Mouse (Mus musculus): ENCODE measurements around the gene Gm20696. TPM values are rescaled to one million over a fixed set of nuclear protein-coding genes. Genes with fewer than 3 reads are reported as not detected.

Gm20696 gene
- polyA plus RNA-seq, 1 experiment: not detected

- TF ChIP-seq FLI1 (IDR thresholded peaks at IDR 0.05; ENCODE audit: low read length) (no peak), GATA1 (IDR thresholded peaks at IDR 0.05; ENCODE audit: borderline replicate concordance, low read length) (no peak)
- peaks cover 22% of the 10 kb centered on the region for H3K36me3 ChIP-seq (replicated peaks; ENCODE audit: low read length)
- no peaks in the 10 kb centered on the region for H3K9me3 ChIP-seq
- peak overlapping the region; percentile 89 for H3K4me3 ChIP-seq (replicated peaks)
- H3K4me1 ChIP-seq: peaks cover 39% of the 10 kb centered on the region
- H3K27me3 ChIP-seq (replicated peaks): no peaks in the 10 kb centered on the region
Observed at GRCm38 (mm10) chr6:99485217-99485883, 181.2 kb downstream of the Gm20696 start.

- peaks cover 35% of the 10 kb centered on the region for H3K4me1 ChIP-seq
- TF ChIP-seq FLI1 (IDR thresholded peaks at IDR 0.05; ENCODE audit: low read length) (no peak), GATA1 (IDR thresholded peaks at IDR 0.05; ENCODE audit: borderline replicate concordance, low read length) (no peak)
- H3K9me3 ChIP-seq: no peaks in the 10 kb centered on the region
- H3K4me3 ChIP-seq (replicated peaks): peak overlapping the region; percentile 89
- peaks cover 24% of the 10 kb centered on the region for H3K36me3 ChIP-seq (replicated peaks; ENCODE audit: low read length)
- no peaks in the 10 kb centered on the region for H3K27me3 ChIP-seq (replicated peaks)
Observed at GRCm38 (mm10) chr6:99484884-99485216, 181.7 kb downstream of the Gm20696 start.

GRCm38 (mm10) chr6:99484197-99484725 is 182.3 kb downstream of the Gm20696 start:
- peaks cover 18% of the 10 kb centered on the region for H3K36me3 ChIP-seq (replicated peaks; ENCODE audit: low read length)
- H3K4me1 ChIP-seq: peaks cover 29% of the 10 kb centered on the region
- TF ChIP-seq FLI1 (IDR thresholded peaks at IDR 0.05; ENCODE audit: low read length): no peak
- no peaks in the 10 kb centered on the region for H3K9me3 ChIP-seq
- peak overlapping the region; percentile 50 for H3K4me3 ChIP-seq (replicated peaks)
- no peaks in the 10 kb centered on the region for H3K27me3 ChIP-seq (replicated peaks)

- H3K4me1 ChIP-seq: peaks cover 27% of the 10 kb centered on the region
- H3K4me3 ChIP-seq (replicated peaks): no peak overlapping the region
- no peaks in the 10 kb centered on the region for H3K9me3 ChIP-seq
- H3K27me3 ChIP-seq (replicated peaks): no peaks in the 10 kb centered on the region
- TF ChIP-seq FLI1 (IDR thresholded peaks at IDR 0.05; ENCODE audit: low read length): no peak
- H3K36me3 ChIP-seq (replicated peaks; ENCODE audit: low read length): peaks cover 17% of the 10 kb centered on the region
Observed at GRCm38 (mm10) chr6:99483556-99483955, 183.0 kb downstream of the Gm20696 start.

GRCm38 (mm10) chr6:99481568-99481967 is 185.0 kb downstream of the Gm20696 start:
- no peak for TF ChIP-seq FLI1 (IDR thresholded peaks at IDR 0.05; ENCODE audit: low read length)
- no peak for TF ChIP-seq GATA1 (IDR thresholded peaks at IDR 0.05; ENCODE audit: borderline replicate concordance, low read length)
- H3K27me3 ChIP-seq (replicated peaks): no peaks in the 10 kb centered on the region
- H3K4me1 ChIP-seq: peaks cover 34% of the 10 kb centered on the region
- peaks cover 17% of the 10 kb centered on the region for H3K36me3 ChIP-seq (replicated peaks; ENCODE audit: low read length)
- no peak overlapping the region for H3K4me3 ChIP-seq (replicated peaks)
- no peaks in the 10 kb centered on the region for H3K9me3 ChIP-seq

- Histone ChIP-seq H3K36me3 (replicated peaks; ENCODE audit: low read length) (peaks cover 11% of the 10 kb centered on the region), H3K4me1 (peaks cover 14% of the 10 kb centered on the region), H3K9me3 (no peaks in the 10 kb centered on the region), H3K4me3 (replicated peaks) (no peak overlapping the region), H3K27me3 (replicated peaks) (no peaks in the 10 kb centered on the region)
- no peak for TF ChIP-seq GATA1 (IDR thresholded peaks at IDR 0.05; ENCODE audit: borderline replicate concordance, low read length)
- no peak for TF ChIP-seq FLI1 (IDR thresholded peaks at IDR 0.05; ENCODE audit: low read length)
Observed at GRCm38 (mm10) chr6:99478873-99479650, 187.5 kb downstream of the Gm20696 start.

- no peaks in the 10 kb centered on the region for H3K9me3 ChIP-seq
- TF ChIP-seq GATA1 (IDR thresholded peaks at IDR 0.05; ENCODE audit: borderline replicate concordance, low read length) (no peak), FLI1 (IDR thresholded peaks at IDR 0.05; ENCODE audit: low read length) (no peak)
- peaks cover 4% of the 10 kb centered on the region for H3K36me3 ChIP-seq (replicated peaks; ENCODE audit: low read length)
- no peak overlapping the region for H3K4me3 ChIP-seq (replicated peaks)
- no peaks in the 10 kb centered on the region for H3K27me3 ChIP-seq (replicated peaks)
- H3K4me1 ChIP-seq: peaks cover 14% of the 10 kb centered on the region
Observed at GRCm38 (mm10) chr6:99475040-99475439, 191.6 kb downstream of the Gm20696 start.

- Histone ChIP-seq H3K36me3 (replicated peaks; ENCODE audit: low read length) (peaks cover 12% of the 10 kb centered on the region), H3K4me3 (replicated peaks) (no peak overlapping the region), H3K27me3 (replicated peaks) (no peaks in the 10 kb centered on the region), H3K4me1 (peaks cover 7% of the 10 kb centered on the region), H3K9me3 (no peaks in the 10 kb centered on the region)
- TF ChIP-seq GATA1 (IDR thresholded peaks at IDR 0.05; ENCODE audit: borderline replicate concordance, low read length) (no peak), FLI1 (IDR thresholded peaks at IDR 0.05; ENCODE audit: low read length) (no peak)
Observed at GRCm38 (mm10) chr6:99470906-99471305, 195.7 kb downstream of the Gm20696 start.

- TF ChIP-seq FLI1 (IDR thresholded peaks at IDR 0.05; ENCODE audit: low read length): no peak
- no peak for TF ChIP-seq GATA1 (IDR thresholded peaks at IDR 0.05; ENCODE audit: borderline replicate concordance, low read length)
- H3K4me3 ChIP-seq (replicated peaks): no peak overlapping the region
- peaks cover 25% of the 10 kb centered on the region for H3K36me3 ChIP-seq (replicated peaks; ENCODE audit: low read length)
- no peaks in the 10 kb centered on the region for H3K27me3 ChIP-seq (replicated peaks)
- peaks cover 7% of the 10 kb centered on the region for H3K4me1 ChIP-seq
- no peaks in the 10 kb centered on the region for H3K9me3 ChIP-seq
Observed at GRCm38 (mm10) chr6:99469134-99469834, 197.3 kb downstream of the Gm20696 start.

GRCm38 (mm10) chr6:99467831-99468230 is 198.8 kb downstream of the Gm20696 start:
- Histone ChIP-seq H3K9me3 (no peaks in the 10 kb centered on the region), H3K27me3 (replicated peaks) (no peaks in the 10 kb centered on the region), H3K36me3 (replicated peaks; ENCODE audit: low read length) (peaks cover 26% of the 10 kb centered on the region), H3K4me1 (peaks cover 7% of the 10 kb centered on the region), H3K4me3 (replicated peaks) (no peak overlapping the region)
- TF ChIP-seq GATA1 (IDR thresholded peaks at IDR 0.05; ENCODE audit: borderline replicate concordance, low read length) (no peak), FLI1 (IDR thresholded peaks at IDR 0.05; ENCODE audit: low read length) (no peak)
